Mouse (Mus musculus) sigmoid colon, adult 10 weeks (tissue): ENCODE results near the gene 1700020N01Rik. TPM values are rescaled to one million over a fixed set of nuclear protein-coding genes. Genes with fewer than 3 reads are reported as not detected.

Source experiments
- polyA plus RNA-seq: library from polyadenylated mRNA; stranded (reverse); fragments of 350-450 nt; fragmentation: Illumina TruSeq; extraction: RNeasy Lipid Tissue Mini Kit (QIAGEN cat#74804); gene quantifications from one replicate; pipeline ENCODE4 v1.2.3, GENCODE M21; 2014; ENCODE audit warnings: low read depth, low replicate concordance

The 1700020N01Rik gene
- not detected for polyA plus RNA-seq

DNA sequence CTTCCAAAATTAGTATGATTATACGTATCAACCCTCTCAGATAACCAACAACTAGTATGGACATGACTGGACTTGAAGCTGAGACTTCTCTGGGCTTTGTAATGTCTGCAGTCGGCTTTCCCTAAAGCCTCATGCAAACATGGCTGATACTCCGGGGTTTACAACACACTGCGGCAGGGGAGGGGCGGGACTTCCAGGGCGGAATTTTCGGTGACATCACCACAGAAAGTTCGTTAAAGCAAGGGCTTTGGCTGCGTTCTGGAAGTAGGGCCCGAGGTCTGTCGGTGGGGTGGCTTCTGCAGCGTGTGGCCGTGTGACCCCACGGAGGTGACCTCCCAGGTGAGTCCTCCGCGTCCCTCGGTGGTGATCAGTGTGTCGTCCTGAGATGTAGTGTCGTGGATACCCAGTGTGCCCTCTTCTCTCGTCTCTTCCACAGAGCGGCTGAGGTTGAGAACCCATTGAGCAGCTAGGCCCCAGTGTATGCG, at the start of gene 1700020N01Rik:
1700020N01Rik (plus strand) TSS at position 250 of the 485 bp plus-strand sequence.

Other genes with a start within 250 kb of the 1700020N01Rik start
- not detected for gene Aldh8a1, start 215.9 kb upstream of the 1700020N01Rik start, polyA plus RNA-seq